Mouse (Mus musculus) embryonic fibroblast, embryonic 13.5 days (primary cell): ENCODE results near the gene Gm9048.
"Not testable (repeated sequence)": the region's sequence is repeated elsewhere in the genome, so short reads cannot be mapped to it uniquely, and the experiment has no call there.

Experiments
- CTCF ChIP-seq: IDR thresholded peaks from 2 replicates; pipeline ENCODE4 v1.5.1; 2011; ENCODE audit warnings: mild to moderate bottlenecking, control low read depth, low read length, moderate library complexity, borderline replicate concordance; ENCODE audit not compliant: insufficient read depth
- POLR2A ChIP-seq: IDR thresholded peaks from 2 replicates; pipeline ENCODE4 v1.6.1; 2011; ENCODE audit warnings: low read depth, mild to moderate bottlenecking, control low read depth, low read length, moderate library complexity

DNA sequence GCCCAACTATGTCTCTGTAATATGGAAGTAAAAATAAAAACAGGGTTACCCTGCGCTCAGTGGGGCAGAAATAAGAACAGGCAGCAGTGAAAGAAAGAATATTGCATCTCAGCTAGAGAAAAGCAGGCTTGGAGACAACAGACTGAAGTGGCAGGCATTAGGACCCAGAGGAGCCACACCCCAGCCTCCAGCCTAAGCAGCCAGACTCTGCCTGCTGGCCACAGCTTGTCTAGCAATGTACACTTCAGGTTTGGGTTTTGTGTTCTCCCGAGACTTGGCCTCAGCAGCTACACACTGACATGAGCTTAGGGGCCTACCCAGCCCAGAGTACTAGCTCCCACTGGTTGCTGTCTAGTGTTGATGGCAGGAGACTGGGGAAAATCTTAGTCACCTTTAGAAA lies 46.3 kb downstream of the Gm9048 start:
- TF ChIP-seq CTCF, POLR2A: not testable (repeated sequence)
